Mouse (Mus musculus): ENCODE measurements around the gene Gm14443.
"Not testable (repeated sequence)": the region's sequence is repeated elsewhere in the genome, so short reads cannot be mapped to it uniquely, and the experiment has no call there.

The Gm14443 gene

DNA sequence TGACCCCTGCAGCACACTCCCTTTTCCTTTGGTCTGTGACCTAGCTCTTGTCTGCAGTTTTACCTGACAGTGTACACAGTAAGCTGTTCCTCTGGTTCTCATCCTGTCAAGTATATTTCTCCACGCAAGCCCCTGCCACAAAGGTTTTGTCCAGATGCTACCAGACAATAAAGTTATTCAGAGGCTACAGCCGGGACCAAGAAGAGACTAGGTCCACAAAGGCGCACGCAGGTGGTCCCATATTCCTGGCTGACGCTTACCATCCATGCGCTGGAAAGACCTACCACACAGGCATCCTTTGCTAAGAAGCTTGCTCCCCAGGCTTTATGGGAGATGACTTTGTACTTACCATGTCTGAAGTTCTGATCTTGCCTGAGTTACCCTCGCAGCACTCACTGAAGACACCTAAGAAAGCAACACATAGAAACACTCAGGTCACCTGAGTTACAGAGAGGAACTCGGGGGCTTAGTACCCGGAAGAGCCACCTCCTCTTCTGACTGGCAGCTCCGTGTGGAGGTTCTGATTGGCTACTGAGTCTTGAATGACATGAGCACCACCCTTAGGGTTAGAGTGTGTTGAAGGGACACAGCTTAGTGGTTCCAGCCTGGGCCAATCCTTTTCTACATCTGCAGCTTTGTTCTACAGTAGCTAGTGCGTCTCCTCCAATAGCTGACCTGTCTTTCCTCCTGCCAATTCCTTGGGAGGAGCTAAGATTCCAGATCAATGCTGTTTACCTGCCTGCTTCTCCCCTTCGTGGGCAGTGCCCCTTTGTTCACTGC lies at the start of gene Gm14443:
TSS of gene Gm14443 (minus strand) at position 471 of the 780 bp plus-strand sequence.
- not testable (repeated sequence) for DNase-seq

DNA sequence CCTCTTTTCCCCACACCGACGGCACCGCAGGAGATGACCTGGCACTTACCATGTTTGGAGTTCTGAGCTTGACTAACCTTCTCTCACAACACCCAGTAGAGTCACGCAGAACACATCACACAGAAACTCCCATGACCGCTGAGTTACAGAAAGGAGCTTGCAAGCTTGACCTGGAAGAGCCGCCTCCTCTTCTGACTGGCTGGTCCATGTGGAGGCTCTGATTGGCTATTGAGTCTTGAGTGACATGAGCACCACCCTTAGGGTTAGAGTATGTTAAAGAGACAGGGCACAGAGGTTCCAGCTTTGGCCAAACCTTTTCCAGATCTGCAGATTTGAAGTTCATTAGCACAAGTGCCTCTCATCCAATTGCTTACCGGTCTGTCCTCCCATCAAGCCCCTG lies 31.1 kb upstream of the Gm14443 start, which contains the start of gene Gm14391:
TSS of gene Gm14391 (minus strand) at position 186 of the 400 bp plus-strand sequence.
- DNase-seq: not testable (repeated sequence)

DNA sequence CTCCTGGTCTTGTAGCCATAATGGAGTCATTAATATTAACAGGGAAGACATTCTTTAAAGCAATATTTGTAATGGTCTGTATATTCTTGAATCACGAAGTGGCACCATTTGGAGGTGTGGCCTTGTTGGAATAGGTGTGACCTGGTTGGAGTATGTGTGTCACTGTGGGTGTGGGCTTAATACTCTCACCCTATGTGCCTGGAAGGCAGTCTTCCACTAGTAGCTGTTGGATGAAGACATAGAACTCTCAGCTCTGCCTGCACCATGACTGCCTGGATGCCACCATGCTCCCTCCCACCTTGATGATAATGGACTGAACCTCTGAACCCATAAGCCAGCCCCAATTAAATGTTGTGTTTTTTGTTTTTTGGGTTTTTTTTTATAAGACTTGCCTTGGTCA lies 3.3 kb upstream of the Gm14443 start:
- not testable (repeated sequence) for DNase-seq

GRCm38 (mm10) chr2:175176312-175176711 lies 641 bp upstream of the Gm14443 start:
- DNase-seq: no peak

DNA sequence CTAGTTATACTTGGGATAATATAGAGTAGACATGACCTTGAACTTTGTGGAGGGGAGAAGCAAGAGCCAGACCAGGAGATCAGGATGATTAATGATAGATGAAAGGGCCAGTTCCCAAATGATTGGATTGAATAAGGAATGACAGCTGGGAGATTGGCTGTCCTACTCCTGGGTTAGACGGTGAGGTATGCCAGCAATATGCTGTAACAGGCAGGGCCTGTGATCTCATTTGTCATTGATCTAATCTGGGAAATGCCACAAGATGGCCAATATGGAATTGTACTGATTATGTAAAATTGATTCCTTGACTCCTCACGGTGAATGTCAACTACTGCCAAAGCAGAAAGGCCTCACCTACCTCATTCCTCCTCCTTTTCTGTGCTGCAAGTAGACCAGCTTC lies 1.6 kb downstream of the Gm14443 start:
- not testable (repeated sequence) for DNase-seq

DNA sequence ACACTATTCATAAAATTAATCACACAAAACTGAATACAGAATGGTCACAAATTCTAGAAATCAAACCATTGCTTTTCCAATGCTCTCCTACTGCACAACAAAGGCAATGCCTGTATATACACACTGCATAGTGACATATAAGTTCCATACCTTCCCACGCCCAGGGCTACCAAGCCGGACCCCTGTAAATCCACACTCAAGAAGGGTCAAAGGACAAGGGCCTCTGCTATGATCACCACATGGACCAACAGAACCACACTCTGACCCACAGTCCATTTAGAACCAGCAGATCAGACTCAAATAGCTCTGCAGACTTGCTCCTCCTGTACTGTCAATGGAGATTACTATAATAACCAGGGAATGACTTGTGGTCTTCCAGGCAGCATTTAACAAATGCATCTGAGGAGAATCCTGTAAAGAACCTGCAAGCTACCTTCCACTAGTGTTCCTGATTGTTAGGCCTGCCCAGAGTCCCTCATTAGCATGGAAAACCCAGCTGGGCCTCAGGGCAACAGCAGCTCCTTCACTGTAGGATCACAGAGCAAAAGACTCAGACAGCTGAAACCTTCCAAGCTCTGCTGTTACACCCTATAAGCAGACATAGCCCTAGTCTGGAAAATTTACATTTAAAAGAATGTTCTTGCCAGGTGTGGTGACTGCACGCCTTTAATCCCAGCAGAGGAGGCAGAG lies 2.6 kb downstream of the Gm14443 start:
- not testable (repeated sequence) for DNase-seq

DNA sequence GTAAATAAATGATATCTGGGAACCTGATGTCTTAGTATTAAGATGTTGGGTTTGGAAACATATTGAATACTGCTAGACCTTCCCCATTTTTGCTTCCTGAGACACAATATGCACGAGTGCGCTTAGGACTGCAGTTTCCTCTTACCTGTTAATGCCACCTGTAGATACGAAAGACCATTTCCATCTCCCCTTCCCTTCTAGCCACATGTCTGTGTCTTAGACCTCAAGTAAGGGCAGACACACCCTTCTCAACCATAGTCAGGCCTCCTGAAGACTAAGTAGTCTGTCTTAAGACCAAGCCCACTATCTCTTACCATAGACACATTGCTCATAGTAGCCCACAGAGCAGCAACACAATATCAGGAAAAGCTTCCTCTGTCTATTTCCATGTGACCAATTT lies 3.5 kb downstream of the Gm14443 start:
- no peak for DNase-seq

DNA sequence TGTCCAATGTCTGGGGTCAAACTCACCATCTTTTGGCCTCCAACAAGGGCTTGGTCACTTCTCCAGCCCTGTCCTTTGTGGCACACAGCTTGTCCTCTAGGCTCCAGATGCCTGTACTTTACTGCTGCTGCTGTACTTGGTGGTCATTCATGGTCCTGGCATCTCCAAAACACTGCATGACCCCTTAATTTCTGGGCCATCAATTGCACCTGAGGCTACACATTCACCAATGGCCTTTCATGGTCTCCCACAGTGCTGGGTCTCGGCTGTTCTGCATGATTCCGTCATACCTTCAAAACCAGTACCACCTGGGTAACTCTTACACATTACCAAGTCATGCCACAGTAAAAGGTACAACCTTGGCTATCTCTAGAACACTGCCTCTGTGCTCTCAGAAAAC lies 8.8 kb downstream of the Gm14443 start:
- not testable (repeated sequence) for DNase-seq

DNA sequence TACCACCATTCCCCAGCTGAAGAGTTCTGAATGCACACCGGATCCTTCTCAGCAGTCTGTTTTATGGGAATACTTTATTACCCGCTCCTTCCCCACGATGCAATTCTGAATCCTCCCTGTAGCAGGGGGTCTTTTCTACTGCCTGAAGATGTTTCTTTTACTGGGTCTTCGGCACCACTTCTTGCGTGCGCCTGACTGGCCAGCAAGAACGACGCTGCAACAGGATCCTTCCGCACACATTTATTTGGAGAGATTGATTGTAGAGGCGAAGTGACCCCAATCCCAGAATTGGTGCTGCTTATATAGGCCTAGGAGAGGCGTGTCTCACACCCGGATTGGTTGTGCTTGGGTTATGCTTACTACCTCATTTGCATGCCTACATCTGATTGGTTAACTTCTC lies 10.6 kb downstream of the Gm14443 start:
- not testable (repeated sequence) for DNase-seq

GRCm38 (mm10) chr2:175161438-175161837 lies 14.2 kb downstream of the Gm14443 start:
- not testable (repeated sequence) for DNase-seq

DNA sequence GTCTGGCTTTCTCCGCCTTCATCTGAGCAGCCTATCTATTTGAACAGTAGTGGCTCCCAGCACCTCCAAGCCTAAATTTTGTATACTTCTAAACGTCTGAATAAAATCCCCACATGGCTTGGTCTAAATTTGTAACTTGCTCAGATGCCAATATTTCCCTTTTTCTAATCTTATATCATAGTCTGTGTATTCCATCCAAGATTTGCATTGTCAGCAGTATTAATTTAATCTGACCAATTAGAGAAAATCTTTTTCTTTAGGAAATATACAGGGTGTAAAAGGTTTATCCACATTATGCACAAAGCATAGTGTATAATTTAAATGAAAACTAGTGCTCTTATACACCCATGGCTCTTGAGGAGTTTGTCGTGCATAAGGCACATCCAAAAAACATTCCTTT lies 17.0 kb downstream of the Gm14443 start:
- DNase-seq: no peak

DNA sequence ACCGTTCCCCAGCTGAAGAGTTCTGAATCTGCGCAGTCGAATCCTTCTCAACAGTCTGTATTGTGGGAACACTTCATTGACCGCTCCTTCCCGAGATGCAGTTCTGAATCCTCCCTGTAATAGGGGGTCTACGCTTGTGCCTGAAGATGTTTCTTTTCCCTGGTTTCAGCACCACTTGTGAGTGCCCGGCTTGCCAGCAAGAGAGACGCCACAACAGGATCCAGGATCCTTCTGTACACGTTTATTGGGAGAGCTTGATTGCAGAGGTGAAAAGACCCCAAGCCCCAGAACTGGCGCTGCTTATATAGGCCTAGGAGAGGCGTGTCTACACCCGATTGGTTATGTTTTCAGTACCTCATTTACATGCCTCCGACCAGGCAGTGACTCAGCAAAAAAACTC lies 19.0 kb downstream of the Gm14443 start:
- no peak for DNase-seq

DNA sequence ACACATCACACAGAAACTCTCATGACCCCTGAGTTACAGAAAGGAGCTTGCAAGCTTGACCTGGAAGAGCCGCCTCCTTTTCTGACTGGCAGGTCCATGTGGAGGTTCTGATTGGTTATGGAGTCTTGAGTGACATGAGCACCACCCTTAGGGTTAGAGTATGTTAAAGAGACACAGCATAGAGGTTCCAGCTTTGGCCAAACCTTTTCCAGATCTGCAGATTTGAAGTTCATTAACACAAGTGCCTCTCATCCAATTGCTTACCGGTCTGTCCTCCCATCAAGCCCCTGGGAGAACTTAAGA lies 33.7 kb downstream of the Gm14443 start, which contains the start of gene Gm14399:
TSS of gene Gm14399 (minus strand) at position 20 of the 303 bp plus-strand sequence.
- not testable (repeated sequence) for DNase-seq

DNA sequence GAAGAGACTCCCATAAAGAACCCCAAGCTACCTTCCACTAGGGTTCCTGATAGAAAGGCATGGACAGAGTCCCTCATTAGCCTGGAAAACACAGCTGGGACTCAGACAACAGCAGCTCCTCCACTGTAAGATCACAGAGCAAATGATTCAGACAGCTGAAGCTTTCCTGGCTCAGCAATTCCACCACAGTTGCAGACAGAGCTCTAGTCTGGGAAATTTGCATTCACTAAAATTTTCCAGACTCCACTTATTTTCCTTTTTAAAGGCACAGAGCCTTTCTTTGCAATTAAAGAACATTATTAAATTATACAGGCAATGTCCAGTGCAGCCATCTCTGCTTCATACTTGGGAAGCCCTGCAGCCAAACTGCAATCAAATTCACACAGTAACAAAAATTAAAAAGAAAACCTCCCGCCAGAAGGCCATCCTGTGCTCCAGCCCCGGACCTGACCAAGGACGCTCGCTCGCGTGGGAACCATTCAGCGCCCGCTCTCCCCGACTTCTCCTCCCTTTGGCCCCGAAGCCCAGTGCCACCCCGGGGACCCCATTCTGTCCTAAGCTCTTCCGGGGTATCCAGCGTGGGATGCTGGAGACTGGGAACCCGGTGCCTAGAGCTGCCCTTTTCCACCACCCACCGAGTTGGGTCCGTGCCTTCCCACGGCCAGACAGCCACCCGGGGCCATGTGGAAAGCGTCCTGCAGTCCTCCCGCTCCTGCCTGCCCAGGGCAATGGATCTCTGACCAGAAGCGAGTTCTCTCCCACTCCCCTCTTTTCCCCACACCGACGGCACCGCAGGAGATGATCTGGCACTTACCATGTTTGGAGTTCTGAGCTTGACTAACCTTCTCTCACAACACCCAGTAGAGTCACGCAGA lies 34.3 kb downstream of the Gm14443 start:
- not testable (repeated sequence) for DNase-seq

DNA sequence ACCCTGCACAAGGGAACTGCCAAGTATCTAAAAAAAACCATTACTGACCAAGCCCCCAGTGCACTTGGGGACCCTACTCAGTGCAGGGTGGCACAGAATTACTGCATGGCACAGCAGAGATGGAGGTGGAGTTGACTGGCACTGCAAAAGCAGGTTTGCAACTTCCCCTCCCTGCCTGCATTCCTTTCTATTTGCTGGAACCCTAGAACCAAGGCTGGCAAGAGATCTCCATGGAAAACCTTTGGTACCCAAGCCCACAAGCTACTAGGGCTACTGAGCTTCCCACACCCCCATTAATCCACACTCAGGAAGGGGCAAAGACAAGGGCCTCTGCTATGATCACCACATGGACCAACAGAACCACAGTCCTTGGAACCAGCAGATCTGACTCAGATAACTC lies 35.0 kb downstream of the Gm14443 start:
- not testable (repeated sequence) for DNase-seq
